Mouse (Mus musculus) olfactory bulb, adult 2 months (tissue): Measurements from ENCODE around the gene Itga7. TPM values are rescaled to one million over a fixed set of nuclear protein-coding genes. Genes with fewer than 3 reads are reported as not detected.

Experiments used
- H3K27ac ChIP-seq: fragments of 200-500 bp; 2 replicates; pipeline ENCODE4 v1.5.1; 2012; ENCODE audit warnings: low read depth, low read length; ENCODE audit not compliant: insufficient read depth
- H3K4me1 ChIP-seq: fragments of 200-500 bp; 2 replicates; pipeline ENCODE4 v1.6.1; 2012; ENCODE audit warnings: low read length; ENCODE audit not compliant: control insufficient read depth, insufficient read depth
- H3K4me3 ChIP-seq: fragments of 200-500 bp; 2 replicates; pipeline ENCODE4 v1.5.1; 2012; ENCODE audit warnings: mild to moderate bottlenecking, low read depth, low read length, moderate library complexity; ENCODE audit not compliant: insufficient read depth
- CTCF ChIP-seq: fragments of 200-500 bp; IDR thresholded peaks from 2 replicates; pipeline ENCODE4 v1.5.1; 2012; ENCODE audit warnings: low read depth, mild to moderate bottlenecking, low read length, moderate library complexity; ENCODE audit not compliant: insufficient read depth
- POLR2A ChIP-seq: fragments of 200-500 bp; IDR thresholded peaks from 2 replicates; pipeline ENCODE4 v1.6.1; 2012; ENCODE audit warnings: mild to moderate bottlenecking, low read depth, low read length, moderate library complexity; ENCODE audit not compliant: insufficient read depth
- WGBS: fragments of 180-500 bp; shearing (Covaris S2); methylation state at CpG from one replicate; pipeline ENCODE4 v1.1.7; 2018; 5-methylcytosine and 5-hydroxymethylcytosine counted together
- polyA plus RNA-seq: library from polyadenylated mRNA; stranded (reverse); fragments of >200 nt; gene quantifications from 2 replicates; pipeline ENCODE4 v1.2.4, GENCODE M21; 2012; ENCODE audit warnings: low replicate concordance; ENCODE audit not compliant: missing spikeins, insufficient read depth, insufficient read length

Itga7 gene
- polyA plus RNA-seq, 1 experiment, result not detected

- TF ChIP-seq CTCF, result no peak
- TF ChIP-seq POLR2A, result no peak
- WGBS, result 6% methylated on average over 17 of the region's 17 CpGs
- H3K4me3 ChIP-seq, result peak overlapping the region; percentile 15; the same call in 1 of the 2 replicates
- H3K27ac ChIP-seq, result no peak overlapping the region
- H3K4me1 ChIP-seq, result peaks cover 10% of the 10 kb centered on the region
Measured at GRCm38 (mm10) chr10:128895952-128896693, 37.5 kb upstream of the Itga7 start.

GRCm38 (mm10) chr10:128896807-128897206, 36.8 kb upstream of the Itga7 start:
- no peak overlapping the region for H3K4me3 ChIP-seq
- H3K4me1 ChIP-seq, result peaks cover 9% of the 10 kb centered on the region
- 0% methylated on average over 1 of the region's 1 CpGs for WGBS
- H3K27ac ChIP-seq, result no peak overlapping the region
- TF ChIP-seq CTCF (no peak), POLR2A (no peak)

GRCm38 (mm10) chr10:128897501-128897900, 36.1 kb upstream of the Itga7 start:
- no peak overlapping the region for H3K27ac ChIP-seq
- 7% methylated on average over 1 of the region's 1 CpGs for WGBS

GRCm38 (mm10) chr10:128899759-128900490, 33.7 kb upstream of the Itga7 start:
- WGBS, result 89% methylated on average over 6 of the region's 6 CpGs
- Histone ChIP-seq H3K4me1 (peaks cover 7% of the 10 kb centered on the region), H3K27ac (no peak overlapping the region), H3K4me3 (no peak overlapping the region)
- TF ChIP-seq CTCF (no peak), POLR2A (no peak)

More at GRCm38 (mm10) chr10:128897501-128897900, 36.1 kb upstream of the Itga7 start:
- peaks cover 7% of the 10 kb centered on the region for H3K4me1 ChIP-seq
- no peak for TF ChIP-seq CTCF
- no peak for TF ChIP-seq POLR2A
- H3K4me3 ChIP-seq, result no peak overlapping the region

GRCm38 (mm10) chr10:128900698-128901097, 32.9 kb upstream of the Itga7 start, which contains the start of gene Cd63:
TSS of gene Cd63 (plus strand) at chr10:128900989.
- H3K4me3 ChIP-seq, result no peak within 1 kb of the TSS

GRCm38 (mm10) chr10:128901409-128901808, 32.2 kb upstream of the Itga7 start:
- H3K27ac ChIP-seq, result no peak overlapping the region

More at GRCm38 (mm10) chr10:128900698-128901097, 32.9 kb upstream of the Itga7 start, which contains the start of gene Cd63:
- Histone ChIP-seq H3K4me1 (peaks cover 7% of the 10 kb centered on the region), H3K27ac (no peak within 1 kb of the TSS)
- 92% methylated on average over 3 of the region's 3 CpGs for WGBS
- TF ChIP-seq CTCF (no peak), POLR2A (no peak)

GRCm38 (mm10) chr10:128902409-128902988, 31.1 kb upstream of the Itga7 start:
- no peak overlapping the region for H3K27ac ChIP-seq
- H3K4me1 ChIP-seq, result no peaks in the 10 kb centered on the region
- H3K4me3 ChIP-seq, result no peak overlapping the region
- WGBS, result 90% methylated on average over 3 of the region's 3 CpGs
- TF ChIP-seq POLR2A, result no peak
- TF ChIP-seq CTCF, result no peak

More at GRCm38 (mm10) chr10:128901409-128901808, 32.2 kb upstream of the Itga7 start:
- H3K4me3 ChIP-seq, result no peak overlapping the region
- 88% methylated on average over 1 of the region's 1 CpGs for WGBS
- peaks cover under 1% of the 10 kb centered on the region; the same call in 1 of the 2 replicates for H3K4me1 ChIP-seq
- TF ChIP-seq POLR2A, result no peak
- no peak for TF ChIP-seq CTCF

- 88% methylated on average over 5 of the region's 5 CpGs for WGBS
- no peak overlapping the region for H3K27ac ChIP-seq
- no peak overlapping the region for H3K4me3 ChIP-seq
- TF ChIP-seq CTCF (no peak), POLR2A (no peak)
- H3K4me1 ChIP-seq, result peaks cover 6% of the 10 kb centered on the region
Measured at GRCm38 (mm10) chr10:128904812-128905211, 28.8 kb upstream of the Itga7 start.

GRCm38 (mm10) chr10:128908778-128909448, 24.7 kb upstream of the Itga7 start:
- Histone ChIP-seq H3K4me3 (peak overlapping the region; percentile 76), H3K4me1 (peaks cover 24% of the 10 kb centered on the region), H3K27ac (peak overlapping the region; percentile 27)
- WGBS, result 72% methylated on average over 13 of the region's 13 CpGs
- TF ChIP-seq CTCF (no peak), POLR2A (no peak)
